Mouse (Mus musculus) liver, embryonic 14.5 days (tissue): ENCODE measurements around the gene Dock1.

Source experiments
- CTCF ChIP-seq: IDR thresholded peaks from 2 replicates; pipeline ENCODE4 v1.5.1; 2016; ENCODE audit warnings: antibody characterized with exemption, low read depth, control low read depth
- EP300 ChIP-seq: IDR thresholded peaks from 2 replicates; pipeline ENCODE4 v1.6.1; 2016; ENCODE audit warnings: antibody characterized with exemption, low read depth

GRCm38 (mm10) chr7:135077340-135077739 lies 406.9 kb downstream of the Dock1 start:
- TF ChIP-seq CTCF (no peak), EP300 (no peak)
